Mouse (Mus musculus) bone marrow, adult 2 months (tissue): ENCODE measurements around the gene Olfr701.

Source experiments
- CTCF ChIP-seq: fragments of 200-500 bp; IDR thresholded peaks from 2 replicates; pipeline ENCODE4 v1.5.1; 2011; ENCODE audit warnings: low read length, control low read depth; ENCODE audit not compliant: control insufficient read depth, insufficient read depth
- POLR2A ChIP-seq: fragments of 200-500 bp; IDR thresholded peaks from 2 replicates; pipeline ENCODE4 v1.6.1; 2011; ENCODE audit warnings: low read depth, mild to moderate bottlenecking, control low read depth, low read length, borderline replicate concordance; ENCODE audit not compliant: control insufficient read depth

DNA sequence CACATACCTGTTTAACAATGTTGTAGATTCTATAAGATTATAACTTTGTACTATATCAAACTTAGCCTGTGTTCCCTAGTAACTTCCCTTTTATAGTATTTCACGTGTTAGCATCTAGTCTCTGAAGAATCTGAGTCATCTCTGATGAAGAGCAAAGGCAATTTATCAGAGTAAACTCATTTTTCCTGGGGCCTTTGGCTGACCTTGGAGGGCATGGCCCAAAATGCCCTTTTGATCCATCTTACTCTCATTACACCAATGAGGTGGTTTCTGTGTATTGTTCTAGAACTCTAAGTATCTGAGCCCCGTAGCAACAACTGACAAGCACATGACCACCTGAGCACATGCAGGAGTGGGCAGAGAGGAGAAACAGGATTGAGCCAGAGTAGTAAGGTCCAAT is at the start of gene Olfr701:
- TF ChIP-seq POLR2A = no peak
- TF ChIP-seq CTCF = no peak
